In genomic region chr9:67842797-67843196, GRCm38 (mm10) we compare ENCODE assay signal across 15 mouse cellular contexts. TPM values are rescaled to one million over a fixed set of nuclear protein-coding genes. Genes with fewer than 3 reads are reported as not detected.
A peak's percentile ranks its signal among the peaks of the same experiment; 100 is the strongest.
DNase-seq lines count a peak whose midpoint lies in the region; ATAC-seq and TF ChIP-seq lines count a peak whose summit lies in the region.
"Had no signal": no experiment of that assay in that cellular context is flagged by ENCODE, and none has a peak within 500 bp of the region (broad histone marks: within the 10 kb centered on the region; RNA-seq: fewer than 3 reads in every experiment).

No protein-coding gene starts in this region.

- H3K36me3 ChIP-seq in lung, embryonic 14.5 days (ENCODE audit: insufficient read depth): no peaks in the 10 kb centered on the region
- H3K36me3 ChIP-seq in liver, embryonic 14.5 days (replicated peaks; ENCODE audit: control insufficient read depth, insufficient read depth, low read depth): no peaks in the 10 kb centered on the region; the same call in none of the 2 replicates
- no peaks in the 10 kb centered on the region; the same call in 1 of the 2 replicates for H3K36me3 ChIP-seq in forebrain, embryonic 10.5 days (replicated peaks)
- H3K36me3 ChIP-seq: embryonic facial prominence, embryonic 12.5 days; forebrain, embryonic 12.5 days; hindbrain, embryonic 13.5 days; midbrain, embryonic 12.5 days had no signal

- DNase-seq in heart, adult 8-10 months (ENCODE audit: low spot score): peak; percentile 55
- DNase-seq in heart, postnatal 4 days: no peak
- DNase-seq in lung, embryonic 14.5 days: peak; percentile 73
- DNase-seq in lung, adult 2 months: no peak
- no peak for DNase-seq in liver, embryonic 14.5 days (ENCODE audit: low read depth in 3 of 3, low spot score in 3 of 3)
- DNase-seq in forebrain, embryonic 10.5 days (ENCODE audit: extremely low spot score, low spot score): no peak
- DNase-seq in right cerebral cortex, postnatal 4 days: no peak
- DNase-seq: cerebellum, postnatal 10 days; layer of hippocampus, adult 9-11 months had no signal

- no peak overlapping the region for H3K4me3 ChIP-seq in lung, embryonic 14.5 days (ENCODE audit: low read depth, low read length)
- H3K4me3 ChIP-seq in lung, adult 2 months (replicated peaks; ENCODE audit: extremely low read depth, low read depth, low read length): no peak overlapping the region
- H3K4me3 ChIP-seq in liver, embryonic 14.5 days (ENCODE audit: insufficient read depth in 1 of 2, low read depth in 2 of 2, low read length in 2 of 2): peak overlapping the region; percentile 9 to 14; a peak in 2 of 4 replicates
- no peak overlapping the region for H3K4me3 ChIP-seq in forebrain, embryonic 10.5 days
- H3K4me3 ChIP-seq: embryonic facial prominence, embryonic 12.5 days; forebrain, embryonic 12.5 days; hindbrain, embryonic 13.5 days; limb, embryonic 10.5 days; midbrain, embryonic 12.5 days had no signal

- no peak overlapping the region for H3K9ac ChIP-seq in lung, embryonic 14.5 days
- peak overlapping the region; percentile 5; the same call in 1 of the 2 replicates for H3K9ac ChIP-seq in liver, embryonic 14.5 days (replicated peaks)
- H3K9ac ChIP-seq: embryonic facial prominence, embryonic 12.5 days; forebrain, embryonic 12.5 days; hindbrain, embryonic 13.5 days; midbrain, embryonic 12.5 days had no signal

- 23% methylated on average over 5 of the region's 5 CpGs for WGBS in lung, embryonic 14.5 days
- 14% methylated on average over 5 of the region's 5 CpGs for WGBS in lung, adult 2 months
- WGBS in liver, embryonic 14.5 days (ENCODE audit: insufficient replicate concordance): 15% methylated on average over 5 of the region's 5 CpGs
- WGBS in forebrain, embryonic 10.5 days: 87% methylated on average over 5 of the region's 5 CpGs

- H3K4me1 ChIP-seq in lung, embryonic 14.5 days (ENCODE audit: insufficient read depth): 0 out of 2 replicates have a peak, but pooled peaks cover 5% of the 10 kb centered on the region
- peaks cover 5% of the 10 kb centered on the region for H3K4me1 ChIP-seq in lung, adult 2 months (ENCODE audit: control insufficient read depth, insufficient read depth, low read length)
- peaks cover 43 to 62% of the 10 kb centered on the region in 2 experiments for H3K4me1 ChIP-seq in liver, embryonic 14.5 days (replicated peaks; ENCODE audit: control insufficient read depth in 2 of 2, insufficient read depth in 2 of 2, low read length in 1 of 2)
- peaks cover 11% of the 10 kb centered on the region for H3K4me1 ChIP-seq in forebrain, embryonic 10.5 days
- H3K4me1 ChIP-seq: embryonic facial prominence, embryonic 12.5 days had no signal

- H3K9me3 ChIP-seq in lung, embryonic 14.5 days (ENCODE audit: low read depth, low read length): no peaks in the 10 kb centered on the region
- no peaks in the 10 kb centered on the region for H3K9me3 ChIP-seq in liver, embryonic 14.5 days (ENCODE audit: control insufficient read depth, low read length)
- no peaks in the 10 kb centered on the region for H3K9me3 ChIP-seq in forebrain, embryonic 10.5 days
- H3K9me3 ChIP-seq: embryonic facial prominence, embryonic 12.5 days; forebrain, embryonic 12.5 days; hindbrain, embryonic 13.5 days; limb, embryonic 10.5 days; midbrain, embryonic 12.5 days had no signal

- no peak overlapping the region for H3K4me2 ChIP-seq in lung, embryonic 14.5 days
- H3K4me2 ChIP-seq in liver, embryonic 14.5 days (ENCODE audit: low read depth): peak overlapping the region; percentile 94
- H3K4me2 ChIP-seq: embryonic facial prominence, embryonic 12.5 days; forebrain, embryonic 12.5 days; hindbrain, embryonic 13.5 days; midbrain, embryonic 12.5 days had no signal

- 0 out of 2 replicates have a peak, but pooled peaks have one; percentile 19 for ATAC-seq in lung, embryonic 14.5 days (ENCODE audit: insufficient read depth)
- ATAC-seq in liver, embryonic 14.5 days (ENCODE audit: insufficient read depth): no peak
- peak; percentile 27 for ATAC-seq in megakaryocyte progenitor cell, adult 5-6 weeks (replicated peaks; ENCODE audit: poor library complexity)

- H3K27me3 ChIP-seq in lung, embryonic 14.5 days (ENCODE audit: insufficient read depth, low read length): no peaks in the 10 kb centered on the region
- H3K27me3 ChIP-seq in liver, embryonic 14.5 days (ENCODE audit: control insufficient read depth, insufficient read depth, low read length): no peaks in the 10 kb centered on the region
- no peaks in the 10 kb centered on the region for H3K27me3 ChIP-seq in forebrain, embryonic 10.5 days (ENCODE audit: poor library complexity, severe bottlenecking)
- H3K27me3 ChIP-seq: embryonic facial prominence, embryonic 12.5 days; hindbrain, embryonic 13.5 days; midbrain, embryonic 12.5 days had no signal

- TF ChIP-seq CTCF in lung, embryonic 14.5 days (IDR thresholded peaks at IDR 0.05; ENCODE audit: low read depth): no peak
- no peak for TF ChIP-seq CTCF in lung, adult 2 months (IDR thresholded peaks at IDR 0.05; ENCODE audit: insufficient read depth, low read length)
- TF ChIP-seq CTCF in liver, embryonic 14.5 days (IDR thresholded peaks at IDR 0.05; ENCODE audit: low read depth): no peak

- H3K27ac ChIP-seq in lung, embryonic 14.5 days (ENCODE audit: low read depth): no peak overlapping the region
- peak overlapping the region; percentile 4 for H3K27ac ChIP-seq in liver, embryonic 14.5 days
- H3K27ac ChIP-seq in forebrain, embryonic 10.5 days: no peak overlapping the region
- H3K27ac ChIP-seq: embryonic facial prominence, embryonic 12.5 days; forebrain, embryonic 12.5 days; hindbrain, embryonic 13.5 days; limb, embryonic 10.5 days; midbrain, embryonic 12.5 days had no signal

- TF ChIP-seq POLR2A in lung, adult 2 months (IDR thresholded peaks at IDR 0.05; ENCODE audit: borderline replicate concordance, extremely low read depth, low read depth, low read length): no peak

- TF ChIP-seq EP300 in liver, embryonic 14.5 days (IDR thresholded peaks at IDR 0.05; ENCODE audit: low read depth): no peak

RNA-seq across cellular contexts. Expression of gene Vps13c, which starts 2.6 kb away (rescaled TPM):
- total RNA-seq in heart, adult 8-10 months (2022): 10 to 100 TPM; 48.5 to 54.4 (median 52.0) TPM
- 10 to 100 TPM; 28.9 to 30.7 TPM for total RNA-seq in heart, postnatal 4 days (2021)
- 6.6 TPM in 2 replicates for polyA plus RNA-seq in lung, embryonic 14.5 days (2014; fragmentation: Nextera tagmentation; extraction: Ambion mirVana)
- polyA plus RNA-seq in lung, adult 2 months (2012; rRNA removed): 6.1 and 9.1 TPM in 2 replicates
- 5.1 and 7.2 TPM in 2 replicates for polyA plus RNA-seq in liver, embryonic 14.5 days (2012; rRNA removed)
- 5.2 and 6.6 TPM in 2 replicates for polyA plus RNA-seq in liver, embryonic 14.5 days (2014; fragmentation: Nextera tagmentation; extraction: Ambion mirVana)
- 43.9 and 46.1 TPM in 2 replicates for total RNA-seq in megakaryocyte progenitor cell, adult 5-6 weeks (2015)
- 44.8 and 54.9 TPM in 2 replicates for total RNA-seq in megakaryocyte progenitor cell, adult 5-6 weeks (2017)
- polyA plus RNA-seq in forebrain, embryonic 10.5 days (2016; fragmentation: Nextera tagmentation; extraction: Ambion mirVana): 3.2 and 4.1 TPM in 2 replicates

RNA-seq across cellular contexts. Expression of gene C2cd4a, which starts 10.7 kb away (rescaled TPM):
- not detected for total RNA-seq in heart, adult 8-10 months (2022)
- not detected for total RNA-seq in heart, postnatal 4 days (2021)
- polyA plus RNA-seq in lung, embryonic 14.5 days (2014; fragmentation: Nextera tagmentation; extraction: Ambion mirVana): 1.3 and 1.9 TPM in 2 replicates
- polyA plus RNA-seq in lung, adult 2 months (2012; rRNA removed): 1.2 and 1.7 TPM in 2 replicates
- polyA plus RNA-seq in liver, embryonic 14.5 days (2012; rRNA removed): 4.4 and 6.8 TPM in 2 replicates
- 0.81 and 1.5 TPM in 2 replicates for polyA plus RNA-seq in liver, embryonic 14.5 days (2014; fragmentation: Nextera tagmentation; extraction: Ambion mirVana)
- total RNA-seq in megakaryocyte progenitor cell, adult 5-6 weeks (2015): not detected in 2 replicates
- total RNA-seq in megakaryocyte progenitor cell, adult 5-6 weeks (2017): not detected in 2 replicates
- polyA plus RNA-seq in forebrain, embryonic 10.5 days (2016; fragmentation: Nextera tagmentation; extraction: Ambion mirVana): not detected in 2 replicates
- polyA plus RNA-seq: forebrain, embryonic 12.5 days had no signal

Comparison
In these comparisons a context has a peak if more than half of its experiments do, and no peak if none do; other contexts are left out.
1. DNase-seq: peak in heart, adult 8-10 months (single experiment) and lung, embryonic 14.5 days (single experiment); none in heart, postnatal 4 days (single experiment), lung, adult 2 months (single experiment), liver, embryonic 14.5 days (0 of 3), forebrain, embryonic 10.5 days (single experiment) and right cerebral cortex, postnatal 4 days (single experiment).
2. H3K4me3 ChIP-seq: peak in liver, embryonic 14.5 days (2 of 2); none in lung, embryonic 14.5 days (single experiment), lung, adult 2 months (single experiment) and forebrain, embryonic 10.5 days (single experiment).